Mouse (Mus musculus): ENCODE results near the gene Gm10203. TPM values are rescaled to one million over a fixed set of nuclear protein-coding genes. Genes with fewer than 3 reads are reported as not detected.

The Gm10203 gene
- polyA plus RNA-seq, 1 experiment from 2014 or later, result not detected

GRCm38 (mm10) chr6:149118935-149119334 is 11.0 kb upstream of the Gm10203 start:
- 58% methylated on average over 2 of the region's 2 CpGs for WGBS
- H3K36me3 ChIP-seq (ENCODE audit: control insufficient read depth, insufficient read depth, low read length), result no peaks in the 10 kb centered on the region
- H3K27ac ChIP-seq (replicated peaks in 1 of 2; ENCODE audit: control insufficient read depth in 1 of 2, insufficient read depth in 1 of 2, low read depth in 2 of 2, low read length in 2 of 2), result no peak overlapping the region
- H3K9ac ChIP-seq (ENCODE audit: low read length), result no peak overlapping the region
- H3K4me1 ChIP-seq (ENCODE audit: control insufficient read depth in 2 of 2, insufficient read depth in 2 of 2, low read length in 2 of 2), result no peaks in the 10 kb centered on the region
- H3K4me3 ChIP-seq (ENCODE audit: control insufficient read depth in 1 of 2, insufficient read depth in 1 of 2, low read depth in 1 of 2, low read length in 2 of 2), result no peak overlapping the region
- H3K27me3 ChIP-seq (ENCODE audit: control insufficient read depth, insufficient read depth, low read length), result no peaks in the 10 kb centered on the region
- H3K4me2 ChIP-seq (ENCODE audit: low read length), result no peak overlapping the region
- no peak for ATAC-seq (ENCODE audit: insufficient number of reproducible peaks, insufficient read depth, low FRiP score, low read depth)
- no peaks in the 10 kb centered on the region for H3K9me3 ChIP-seq (ENCODE audit: control insufficient read depth, low read length)

DNA sequence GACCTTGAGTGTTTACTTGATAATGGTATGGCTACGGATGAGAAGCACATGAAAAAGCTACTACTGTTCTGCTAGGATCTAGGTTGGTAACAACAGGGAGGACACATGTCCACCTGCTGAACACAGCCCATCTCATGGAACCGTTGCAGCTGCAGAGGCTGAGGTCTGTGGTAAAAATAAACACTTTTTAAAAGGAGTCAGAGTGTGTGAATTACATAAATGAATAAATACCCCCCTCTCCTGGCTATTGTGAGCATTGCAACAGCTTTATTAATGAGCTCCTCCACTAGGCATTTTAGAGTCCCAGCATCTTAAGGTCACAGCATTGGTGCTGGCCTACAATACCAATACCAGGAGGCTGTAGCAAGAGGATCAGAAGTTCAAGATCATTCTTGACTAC is 10.1 kb upstream of the Gm10203 start:
- Histone ChIP-seq H3K27ac (replicated peaks in 1 of 2; ENCODE audit: control insufficient read depth in 1 of 2, insufficient read depth in 1 of 2, low read depth in 2 of 2, low read length in 2 of 2) (no peak overlapping the region), H3K9ac (ENCODE audit: low read length) (no peak overlapping the region), H3K4me1 (ENCODE audit: control insufficient read depth in 2 of 2, insufficient read depth in 2 of 2, low read length in 2 of 2) (no peaks in the 10 kb centered on the region), H3K27me3 (ENCODE audit: control insufficient read depth, insufficient read depth, low read length) (no peaks in the 10 kb centered on the region), H3K4me2 (ENCODE audit: low read length) (no peak overlapping the region), H3K36me3 (ENCODE audit: control insufficient read depth, insufficient read depth, low read length) (no peaks in the 10 kb centered on the region), H3K9me3 (ENCODE audit: control insufficient read depth, low read length) (no peaks in the 10 kb centered on the region), H3K4me3 (ENCODE audit: control insufficient read depth in 1 of 2, insufficient read depth in 1 of 2, low read depth in 1 of 2, low read length in 2 of 2) (no peak overlapping the region)
- ATAC-seq (ENCODE audit: insufficient number of reproducible peaks, insufficient read depth, low FRiP score, low read depth), result peak; percentile 43; the same call in 1 of the 2 replicates
- WGBS, result 36% methylated on average over 2 of the region's 2 CpGs

- Histone ChIP-seq H3K4me2 (ENCODE audit: low read length) (no peak overlapping the region), H3K4me1 (ENCODE audit: control insufficient read depth in 2 of 2, insufficient read depth in 2 of 2, low read length in 2 of 2) (no peaks in the 10 kb centered on the region), H3K36me3 (ENCODE audit: control insufficient read depth, insufficient read depth, low read length) (no peaks in the 10 kb centered on the region), H3K27ac (replicated peaks in 1 of 2; ENCODE audit: control insufficient read depth in 1 of 2, insufficient read depth in 1 of 2, low read depth in 2 of 2, low read length in 2 of 2) (no peak overlapping the region), H3K9me3 (ENCODE audit: control insufficient read depth, low read length) (no peaks in the 10 kb centered on the region), H3K27me3 (ENCODE audit: control insufficient read depth, insufficient read depth, low read length) (no peaks in the 10 kb centered on the region), H3K4me3 (ENCODE audit: control insufficient read depth in 1 of 2, insufficient read depth in 1 of 2, low read depth in 1 of 2, low read length in 2 of 2) (no peak overlapping the region), H3K9ac (ENCODE audit: low read length) (no peak overlapping the region)
- 85% methylated on average over 3 of the region's 3 CpGs for WGBS
- no peak for ATAC-seq (ENCODE audit: insufficient number of reproducible peaks, insufficient read depth, low FRiP score, low read depth)
Measured at GRCm38 (mm10) chr6:149123042-149123441, 6.9 kb upstream of the Gm10203 start.

GRCm38 (mm10) chr6:149126675-149127074 is 3.3 kb upstream of the Gm10203 start:
- Histone ChIP-seq H3K9ac (ENCODE audit: low read length) (no peak overlapping the region), H3K36me3 (ENCODE audit: control insufficient read depth, insufficient read depth, low read length) (no peaks in the 10 kb centered on the region), H3K27me3 (ENCODE audit: control insufficient read depth, insufficient read depth, low read length) (no peaks in the 10 kb centered on the region), H3K27ac (replicated peaks in 1 of 2; ENCODE audit: control insufficient read depth in 1 of 2, insufficient read depth in 1 of 2, low read depth in 2 of 2, low read length in 2 of 2) (no peak overlapping the region), H3K4me1 (ENCODE audit: control insufficient read depth in 2 of 2, insufficient read depth in 2 of 2, low read length in 2 of 2) (no peaks in the 10 kb centered on the region), H3K4me2 (ENCODE audit: low read length) (no peak overlapping the region), H3K4me3 (ENCODE audit: control insufficient read depth in 1 of 2, insufficient read depth in 1 of 2, low read depth in 1 of 2, low read length in 2 of 2) (no peak overlapping the region), H3K9me3 (ENCODE audit: control insufficient read depth, low read length) (no peaks in the 10 kb centered on the region)
- 62% methylated on average over 4 of the region's 4 CpGs for WGBS
- no peak for ATAC-seq (ENCODE audit: insufficient number of reproducible peaks, insufficient read depth, low FRiP score, low read depth)

GRCm38 (mm10) chr6:149131111-149131510 is 1.1 kb downstream of the Gm10203 start:
- H3K4me2 ChIP-seq (ENCODE audit: low read length), result no peak overlapping the region
- H3K27me3 ChIP-seq (ENCODE audit: control insufficient read depth, insufficient read depth, low read length), result no peaks in the 10 kb centered on the region
- no peak for ATAC-seq (ENCODE audit: insufficient number of reproducible peaks, insufficient read depth, low FRiP score, low read depth)
- H3K9ac ChIP-seq (ENCODE audit: low read length), result no peak overlapping the region
- H3K4me1 ChIP-seq (ENCODE audit: control insufficient read depth in 2 of 2, insufficient read depth in 2 of 2, low read length in 2 of 2), result peaks cover 4 to 13% of the 10 kb centered on the region in 2 experiments
- no peak overlapping the region for H3K27ac ChIP-seq (replicated peaks in 1 of 2; ENCODE audit: control insufficient read depth in 1 of 2, insufficient read depth in 1 of 2, low read depth in 2 of 2, low read length in 2 of 2)
- H3K9me3 ChIP-seq (ENCODE audit: control insufficient read depth, low read length), result no peaks in the 10 kb centered on the region
- H3K4me3 ChIP-seq (ENCODE audit: control insufficient read depth in 1 of 2, insufficient read depth in 1 of 2, low read depth in 1 of 2, low read length in 2 of 2), result no peak overlapping the region
- WGBS, result 29% methylated on average over 3 of the region's 3 CpGs
- no peaks in the 10 kb centered on the region for H3K36me3 ChIP-seq (ENCODE audit: control insufficient read depth, insufficient read depth, low read length)

DNA sequence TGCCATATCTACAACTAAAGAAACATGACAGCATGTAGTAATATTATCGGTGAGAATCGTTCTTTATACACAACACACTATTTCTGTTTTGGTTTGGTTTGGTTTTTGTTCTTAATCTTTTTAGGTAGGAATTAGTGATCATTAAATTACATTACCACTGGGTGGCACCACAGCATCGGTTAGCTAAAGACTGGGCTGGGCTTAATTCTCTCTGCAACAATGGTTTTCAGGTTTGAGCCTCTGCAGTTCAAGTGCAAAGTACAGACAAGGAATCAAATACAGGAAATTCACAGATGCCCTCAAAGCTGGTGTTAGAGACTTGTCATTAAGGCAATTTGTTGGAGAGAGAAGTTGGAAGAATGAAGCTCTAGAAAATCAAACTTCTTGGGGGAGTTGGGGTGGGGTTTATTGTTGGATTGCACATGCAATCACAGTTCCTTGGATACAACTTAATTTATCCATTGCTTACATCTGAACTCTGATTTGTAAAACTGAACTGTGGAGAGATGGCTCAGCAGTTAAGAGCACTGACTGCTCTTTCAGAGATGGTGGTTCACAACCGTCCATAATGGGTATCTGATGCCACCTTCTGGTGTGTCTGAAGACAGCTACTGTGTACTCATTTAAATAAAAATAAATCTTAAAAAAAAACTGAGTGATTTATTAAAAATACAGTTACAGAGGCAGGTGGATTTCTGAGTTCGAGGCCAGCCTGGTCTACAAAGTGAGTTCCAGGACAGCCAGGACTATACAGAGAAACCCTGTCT is 2.5 kb downstream of the Gm10203 start:
- Histone ChIP-seq H3K36me3 (ENCODE audit: control insufficient read depth, insufficient read depth, low read length) (no peaks in the 10 kb centered on the region), H3K27me3 (ENCODE audit: control insufficient read depth, insufficient read depth, low read length) (no peaks in the 10 kb centered on the region), H3K27ac (replicated peaks in 1 of 2; ENCODE audit: control insufficient read depth in 1 of 2, insufficient read depth in 1 of 2, low read depth in 2 of 2, low read length in 2 of 2) (no peak overlapping the region), H3K4me2 (ENCODE audit: low read length) (no peak overlapping the region), H3K9ac (ENCODE audit: low read length) (no peak overlapping the region), H3K4me3 (ENCODE audit: control insufficient read depth in 1 of 2, insufficient read depth in 1 of 2, low read depth in 1 of 2, low read length in 2 of 2) (no peak overlapping the region), H3K4me1 (ENCODE audit: control insufficient read depth in 2 of 2, insufficient read depth in 2 of 2, low read length in 2 of 2) (peaks cover 4 to 13% of the 10 kb centered on the region in 2 experiments), H3K9me3 (ENCODE audit: control insufficient read depth, low read length) (no peaks in the 10 kb centered on the region)
- WGBS, result 30% methylated on average over 5 of the region's 5 CpGs
- ATAC-seq (ENCODE audit: insufficient number of reproducible peaks, insufficient read depth, low FRiP score, low read depth), result no peak

GRCm38 (mm10) chr6:149134391-149135150 is 4.6 kb downstream of the Gm10203 start:
- no peaks in the 10 kb centered on the region for H3K9me3 ChIP-seq (ENCODE audit: control insufficient read depth, low read length)
- no peak for ATAC-seq (ENCODE audit: insufficient number of reproducible peaks, insufficient read depth, low FRiP score, low read depth)
- WGBS, result 10% methylated on average over 5 of the region's 5 CpGs
- no peak overlapping the region for H3K4me3 ChIP-seq (ENCODE audit: control insufficient read depth in 1 of 2, insufficient read depth in 1 of 2, low read depth in 1 of 2, low read length in 2 of 2)
- peaks cover 4 to 13% of the 10 kb centered on the region in 2 experiments for H3K4me1 ChIP-seq (ENCODE audit: control insufficient read depth in 2 of 2, insufficient read depth in 2 of 2, low read length in 2 of 2)
- H3K27me3 ChIP-seq (ENCODE audit: control insufficient read depth, insufficient read depth, low read length), result no peaks in the 10 kb centered on the region
- no peaks in the 10 kb centered on the region for H3K36me3 ChIP-seq (ENCODE audit: control insufficient read depth, insufficient read depth, low read length)
- H3K4me2 ChIP-seq (ENCODE audit: low read length), result no peak overlapping the region
- peak overlapping the region; percentile 37 to 41 for H3K27ac ChIP-seq (replicated peaks in 1 of 2; ENCODE audit: control insufficient read depth in 1 of 2, insufficient read depth in 1 of 2, low read depth in 2 of 2, low read length in 2 of 2)
- H3K9ac ChIP-seq (ENCODE audit: low read length), result no peak overlapping the region

Data from heart, embryonic 14.5 days (tissue).